ENCODE assay signal across 8 mouse cellular contexts in the genomic region with DNA sequence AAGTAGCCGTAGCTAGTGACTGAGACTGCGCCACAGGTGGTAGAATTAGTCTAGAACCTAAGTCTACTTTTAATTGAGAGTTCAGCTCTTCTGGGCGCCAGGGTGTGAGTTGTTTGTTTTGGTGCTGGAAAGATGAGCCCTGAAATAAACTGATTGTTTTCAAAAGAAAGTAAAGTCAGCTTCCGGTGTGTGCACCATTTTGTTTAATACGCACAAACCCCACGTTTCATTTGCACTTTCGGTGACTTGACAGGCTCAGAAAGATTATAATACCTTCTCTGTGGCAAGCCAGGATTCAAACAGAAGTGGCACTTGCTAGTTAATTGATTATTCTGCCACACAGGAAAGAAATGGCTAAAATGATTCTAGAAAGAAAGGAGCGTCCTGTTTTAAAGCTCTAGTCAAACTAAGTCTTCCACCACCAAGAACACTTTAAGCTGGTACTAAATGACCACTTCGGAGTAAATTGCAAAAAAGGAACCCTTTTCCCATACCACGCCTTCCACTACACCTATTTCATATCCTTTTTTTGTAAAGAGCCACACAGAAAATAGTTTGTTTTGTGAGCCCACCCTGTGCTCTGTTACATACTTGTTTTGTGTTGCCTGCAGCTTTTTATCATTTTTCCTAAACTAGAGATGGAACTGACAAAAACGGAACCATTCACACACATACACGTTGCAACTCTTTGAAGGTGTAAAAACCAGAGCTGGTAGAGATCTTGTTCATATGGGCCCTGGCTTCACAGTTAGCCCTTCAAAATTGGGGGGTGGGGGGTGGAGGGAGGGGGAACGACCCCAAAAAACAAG. TPM values are rescaled to one million over a fixed set of nuclear protein-coding genes. Genes with fewer than 3 reads are reported as not detected.
DNase-seq lines count a peak whose midpoint lies in the region; ATAC-seq and TF ChIP-seq lines count a peak whose summit lies in the region.

No protein-coding gene starts in this region.

- H3K4me3 ChIP-seq in heart, embryonic 11.5 days (ENCODE audit: low read depth, low read length) = peak overlapping the region; percentile 79
- peak overlapping the region; percentile 98 for H3K4me3 ChIP-seq in liver, embryonic 12.5 days
- H3K4me3 ChIP-seq in stomach, postnatal 0 days (ENCODE audit: low read depth, low read length) = peak overlapping the region; percentile 88

- no peak for ATAC-seq in heart, embryonic 11.5 days (replicated peaks; ENCODE audit: insufficient number of reproducible peaks, low FRiP score, low TSS enrichment)
- ATAC-seq in erythroid progenitor cell, adult 5-6 weeks (replicated peaks; ENCODE audit: low FRiP score, poor library complexity, severe bottlenecking) = peak; percentile 25
- no peak for ATAC-seq in liver, embryonic 12.5 days
- no peak for ATAC-seq in stomach, postnatal 0 days (ENCODE audit: low FRiP score, low TSS enrichment)

- no peaks in the 10 kb centered on the region for H3K9me3 ChIP-seq in heart, embryonic 11.5 days (replicated peaks; ENCODE audit: control insufficient read depth, low read length)
- H3K9me3 ChIP-seq in liver, embryonic 12.5 days (replicated peaks) = no peaks in the 10 kb centered on the region
- no peaks in the 10 kb centered on the region for H3K9me3 ChIP-seq in stomach, postnatal 0 days (ENCODE audit: control insufficient read depth, low read length)

- peak; percentile 13; the same call in 1 of the 2 replicates for TF ChIP-seq CTCF in stomach, postnatal 0 days (IDR thresholded peaks at IDR 0.05; ENCODE audit: low read depth)

- no peak for TF ChIP-seq EP300 in stomach, postnatal 0 days (optimal IDR thresholded peaks at IDR 0.05)

- H3K9ac ChIP-seq in heart, embryonic 11.5 days (ENCODE audit: low read depth, low read length) = peak overlapping the region; percentile 93
- H3K9ac ChIP-seq in liver, embryonic 12.5 days = peak overlapping the region; percentile 96
- peak overlapping the region; percentile 89 for H3K9ac ChIP-seq in stomach, postnatal 0 days (ENCODE audit: low read length)

- 31% methylated on average over 13 of the region's 13 CpGs for WGBS in heart, embryonic 11.5 days (ENCODE audit: insufficient replicate concordance)
- WGBS in liver, embryonic 12.5 days (ENCODE audit: insufficient replicate concordance) = 19% methylated on average over 13 of the region's 13 CpGs
- WGBS in stomach, postnatal 0 days = 21% methylated on average over 13 of the region's 13 CpGs

- DNase-seq in heart, adult 11 months = no peak
- DNase-seq in CD4-positive, CD25-positive, alpha-beta regulatory T cell, adult 2 months (ENCODE audit: low read depth, low spot score) = peak; percentile 61
- DNase-seq in stomach, postnatal 0 days (ENCODE audit: low spot score) = no peak
- no peak for DNase-seq in adrenal gland, adult (ENCODE audit: inconsistent age in 2 of 2, low spot score in 1 of 2)
- no peak for DNase-seq in cerebellum, adult 11-12 months

- peaks cover 5% of the 10 kb centered on the region; the same call in 1 of the 2 replicates for H3K4me1 ChIP-seq in heart, embryonic 11.5 days (ENCODE audit: control insufficient read depth, insufficient read depth, low read length)
- H3K4me1 ChIP-seq in liver, embryonic 12.5 days = peaks cover 42% of the 10 kb centered on the region
- no peaks in the 10 kb centered on the region for H3K4me1 ChIP-seq in stomach, postnatal 0 days (replicated peaks; ENCODE audit: control insufficient read depth, insufficient read depth)

- H3K36me3 ChIP-seq in heart, embryonic 11.5 days (ENCODE audit: control insufficient read depth, insufficient read depth, low read length) = no peaks in the 10 kb centered on the region
- peaks cover 11% of the 10 kb centered on the region; the same call in 1 of the 2 replicates for H3K36me3 ChIP-seq in liver, embryonic 12.5 days
- no peaks in the 10 kb centered on the region for H3K36me3 ChIP-seq in stomach, postnatal 0 days (ENCODE audit: control insufficient read depth, insufficient read depth, low read length)

- peak overlapping the region; percentile 85 for H3K4me2 ChIP-seq in heart, embryonic 11.5 days
- H3K4me2 ChIP-seq in liver, embryonic 12.5 days = peak overlapping the region; percentile 79
- peak overlapping the region; percentile 70 for H3K4me2 ChIP-seq in stomach, postnatal 0 days (replicated peaks; ENCODE audit: low read depth)

- H3K27ac ChIP-seq in heart, embryonic 11.5 days (ENCODE audit: low read depth, low read length) = peak overlapping the region; percentile 88; the same call in 1 of the 2 replicates
- H3K27ac ChIP-seq in liver, embryonic 12.5 days = peak overlapping the region; percentile 93
- peak overlapping the region; percentile 95 for H3K27ac ChIP-seq in stomach, postnatal 0 days (replicated peaks)

- no peaks in the 10 kb centered on the region for H3K27me3 ChIP-seq in heart, embryonic 11.5 days (ENCODE audit: control insufficient read depth, insufficient read depth, low read length)
- H3K27me3 ChIP-seq in liver, embryonic 12.5 days (replicated peaks) = no peaks in the 10 kb centered on the region
- H3K27me3 ChIP-seq in stomach, postnatal 0 days (ENCODE audit: control insufficient read depth, insufficient read depth, low read length) = no peaks in the 10 kb centered on the region

RNA-seq across cellular contexts. Expression of a gene that starts 1.0 kb away (rescaled TPM):
- 268 and 306 TPM in 2 replicates for polyA plus RNA-seq in heart, embryonic 11.5 days (2014; fragmentation: Nextera tagmentation; extraction: Ambion mirVana)
- total RNA-seq in erythroid progenitor cell, adult 5-6 weeks (2015; ENCODE audit: low replicate concordance) = 49.9 and 56.9 TPM in 2 replicates
- 34.8 and 61.0 TPM in 2 replicates for total RNA-seq in erythroid progenitor cell, adult 5-6 weeks (2017; ENCODE audit: low replicate concordance)
- polyA plus RNA-seq in liver, embryonic 12.5 days (2016; fragmentation: Nextera tagmentation; extraction: Ambion mirVana) = 113 and 116 TPM in 2 replicates
- polyA plus RNA-seq in stomach, postnatal 0 days (2015; fragmentation: Nextera tagmentation; extraction: Ambion mirVana) = 323 and 350 TPM in 2 replicates

RNA-seq across cellular contexts. Expression of a gene that starts 1.1 kb away (rescaled TPM):
- polyA plus RNA-seq in heart, embryonic 11.5 days (2014; fragmentation: Nextera tagmentation; extraction: Ambion mirVana) = 129 and 172 TPM in 2 replicates
- 40.7 and 46.1 TPM in 2 replicates for total RNA-seq in erythroid progenitor cell, adult 5-6 weeks (2015; ENCODE audit: low replicate concordance)
- 166 and 215 TPM in 2 replicates for total RNA-seq in erythroid progenitor cell, adult 5-6 weeks (2017; ENCODE audit: low replicate concordance)
- polyA plus RNA-seq in liver, embryonic 12.5 days (2016; fragmentation: Nextera tagmentation; extraction: Ambion mirVana) = 92.2 and 103 TPM in 2 replicates
- polyA plus RNA-seq in stomach, postnatal 0 days (2015; fragmentation: Nextera tagmentation; extraction: Ambion mirVana) = 201 and 213 TPM in 2 replicates

RNA-seq across cellular contexts. Expression of a gene that starts 49.5 kb away (rescaled TPM):
- polyA plus RNA-seq in heart, embryonic 11.5 days (2014; fragmentation: Nextera tagmentation; extraction: Ambion mirVana) = 0.24 and 0.62 TPM in 2 replicates
- not detected in 2 replicates for total RNA-seq in erythroid progenitor cell, adult 5-6 weeks (2015; ENCODE audit: low replicate concordance)
- not detected in 2 replicates for total RNA-seq in erythroid progenitor cell, adult 5-6 weeks (2017; ENCODE audit: low replicate concordance)
- not detected in 2 replicates for polyA plus RNA-seq in liver, embryonic 12.5 days (2016; fragmentation: Nextera tagmentation; extraction: Ambion mirVana)
- 0.12 and 0.24 TPM in 2 replicates for polyA plus RNA-seq in stomach, postnatal 0 days (2015; fragmentation: Nextera tagmentation; extraction: Ambion mirVana)

RNA-seq across cellular contexts. Expression of a gene that starts 50.1 kb away (rescaled TPM):
- polyA plus RNA-seq in heart, embryonic 11.5 days (2014; fragmentation: Nextera tagmentation; extraction: Ambion mirVana) = not detected in 2 replicates
- not detected in 2 replicates for total RNA-seq in erythroid progenitor cell, adult 5-6 weeks (2015; ENCODE audit: low replicate concordance)
- total RNA-seq in erythroid progenitor cell, adult 5-6 weeks (2017; ENCODE audit: low replicate concordance) = not detected in 2 replicates
- polyA plus RNA-seq in liver, embryonic 12.5 days (2016; fragmentation: Nextera tagmentation; extraction: Ambion mirVana) = not detected in 2 replicates
- not detected in 2 replicates for polyA plus RNA-seq in stomach, postnatal 0 days (2015; fragmentation: Nextera tagmentation; extraction: Ambion mirVana)

RNA-seq across cellular contexts. Expression of a gene that starts 51.1 kb away (rescaled TPM):
- polyA plus RNA-seq in heart, embryonic 11.5 days (2014; fragmentation: Nextera tagmentation; extraction: Ambion mirVana) = 0.21 and 0.23 TPM in 2 replicates
- not detected in 2 replicates for total RNA-seq in erythroid progenitor cell, adult 5-6 weeks (2015; ENCODE audit: low replicate concordance)
- total RNA-seq in erythroid progenitor cell, adult 5-6 weeks (2017; ENCODE audit: low replicate concordance) = not detected in 2 replicates
- polyA plus RNA-seq in liver, embryonic 12.5 days (2016; fragmentation: Nextera tagmentation; extraction: Ambion mirVana) = 0.08 and 0.12 TPM in 2 replicates
- 0.10 and 0.12 TPM in 2 replicates for polyA plus RNA-seq in stomach, postnatal 0 days (2015; fragmentation: Nextera tagmentation; extraction: Ambion mirVana)
